Mouse (Mus musculus) embryonic facial prominence, embryonic 11.5 days (tissue): ENCODE results near the gene Cadm1. TPM values are rescaled to one million over a fixed set of nuclear protein-coding genes. Genes with fewer than 3 reads are reported as not detected.

Experiments
- ATAC-seq: fragments of 200-750 bp; cut with Nextera tagmentation; replicated peaks from 2 replicates; pipeline ENCODE4 v1.8.0; 2017; ENCODE audit warnings: low read depth; ENCODE audit not compliant: insufficient number of reproducible peaks, low FRiP score, low TSS enrichment
- DNase-seq: peaks from one replicate; pipeline ENCODE4 v3.0.0-alpha.2; 2015; ENCODE audit warnings: low spot score
- H3K27ac ChIP-seq: fragments of 300-500 bp; sonication (generic); replicated peaks from 2 replicates; pipeline ENCODE4 v1.5.1; 2014; ENCODE audit warnings: mild to moderate bottlenecking, low read depth, low read length, control low read depth
- H3K27me3 ChIP-seq: fragments of 300-500 bp; sonication (generic); 2 replicates; pipeline ENCODE4 v1.6.1; 2014; ENCODE audit warnings: mild to moderate bottlenecking, low read length, moderate library complexity, mixed read lengths; ENCODE audit not compliant: control insufficient read depth, insufficient read depth
- H3K36me3 ChIP-seq: fragments of 300-500 bp; sonication (generic); replicated peaks from 2 replicates; pipeline ENCODE4 v1.6.1; 2014; ENCODE audit warnings: low read depth, mild to moderate bottlenecking, low read length, moderate library complexity, mixed read lengths; ENCODE audit not compliant: control insufficient read depth, insufficient read depth
- H3K4me1 ChIP-seq: fragments of 300-500 bp; sonication (generic); 2 replicates; pipeline ENCODE4 v1.6.1; 2014; ENCODE audit warnings: low read length, mixed read lengths; ENCODE audit not compliant: control insufficient read depth, insufficient read depth
- H3K4me2 ChIP-seq: fragments of 300-500 bp; sonication (generic); 2 replicates; pipeline ENCODE4 v1.6.1; 2014; ENCODE audit warnings: low read depth, mild to moderate bottlenecking, control low read depth, low read length, moderate library complexity
- H3K4me3 ChIP-seq: fragments of 300-500 bp; sonication (generic); 2 replicates; pipeline ENCODE4 v1.5.1; 2014; ENCODE audit warnings: low read depth, low read length, control low read depth
- H3K9ac ChIP-seq: fragments of 300-500 bp; sonication (generic); replicated peaks from 2 replicates; pipeline ENCODE4 v1.6.1; 2014; ENCODE audit warnings: mild to moderate bottlenecking, control low read depth, low read length
- H3K9me3 ChIP-seq: fragments of 300-500 bp; sonication (generic); replicated peaks from 2 replicates; pipeline ENCODE4 v1.6.1; 2016; ENCODE audit warnings: mild to moderate bottlenecking, low read length, inconsistent platforms, mixed read lengths; ENCODE audit not compliant: control insufficient read depth
- WGBS: fragments of 180-500 bp; shearing (Covaris S2); extraction: QIAGEN DNeasy Blood & Tissue Kit; methylation state at CpG from one replicate; pipeline ENCODE4 v1.1.7; 2014; 5-methylcytosine and 5-hydroxymethylcytosine counted together
- polyA plus RNA-seq: library from polyadenylated mRNA; unstranded; fragments of >200 nt; fragmentation: Nextera tagmentation; extraction: Ambion mirVana; gene quantifications from 2 replicates; pipeline ENCODE4 v1.2.1, GENCODE M21; 2014

The Cadm1 gene
- polyA plus RNA-seq, 1 experiment from 2014 or later: 99.3 TPM

GRCm38 (mm10) chr9:47739276-47739675, 209.3 kb downstream of the Cadm1 start:
- no peak overlapping the region for H3K9ac ChIP-seq
- WGBS: 15% methylated on average over 7 of the region's 7 CpGs

GRCm38 (mm10) chr9:47741751-47742150, 211.8 kb downstream of the Cadm1 start:
- H3K4me2 ChIP-seq: no peak overlapping the region
- ATAC-seq: no peak

More at GRCm38 (mm10) chr9:47739276-47739675, 209.3 kb downstream of the Cadm1 start:
- Histone ChIP-seq H3K9me3 (no peaks in the 10 kb centered on the region), H3K27ac (no peak overlapping the region), H3K4me1 (no peaks in the 10 kb centered on the region), H3K4me3 (no peak overlapping the region), H3K4me2 (no peak overlapping the region), H3K27me3 (no peaks in the 10 kb centered on the region), H3K36me3 (no peaks in the 10 kb centered on the region)
- DNase-seq (peak; percentile 11), ATAC-seq (no peak)

GRCm38 (mm10) chr9:47744916-47745315, 214.9 kb downstream of the Cadm1 start:
- H3K9me3 ChIP-seq: no peaks in the 10 kb centered on the region
- no peak for DNase-seq
- no peak for ATAC-seq
- H3K27me3 ChIP-seq: no peaks in the 10 kb centered on the region
- H3K4me1 ChIP-seq: no peaks in the 10 kb centered on the region
- 88% methylated on average over 3 of the region's 3 CpGs for WGBS
- no peak overlapping the region for H3K4me2 ChIP-seq
- H3K4me3 ChIP-seq: no peak overlapping the region
- H3K9ac ChIP-seq: no peak overlapping the region
- no peak overlapping the region for H3K27ac ChIP-seq
- no peaks in the 10 kb centered on the region for H3K36me3 ChIP-seq

More at GRCm38 (mm10) chr9:47741751-47742150, 211.8 kb downstream of the Cadm1 start:
- WGBS: 93% methylated on average over 3 of the region's 3 CpGs
- no peaks in the 10 kb centered on the region for H3K36me3 ChIP-seq
- H3K4me3 ChIP-seq: no peak overlapping the region
- no peak for DNase-seq
- no peaks in the 10 kb centered on the region for H3K27me3 ChIP-seq
- H3K9me3 ChIP-seq: no peaks in the 10 kb centered on the region
- no peaks in the 10 kb centered on the region for H3K4me1 ChIP-seq
- H3K27ac ChIP-seq: no peak overlapping the region
- H3K9ac ChIP-seq: no peak overlapping the region

- no peaks in the 10 kb centered on the region for H3K4me1 ChIP-seq
- H3K9me3 ChIP-seq: no peaks in the 10 kb centered on the region
- H3K4me2 ChIP-seq: no peak overlapping the region
- H3K9ac ChIP-seq: no peak overlapping the region
- WGBS: 81% methylated on average over 7 of the region's 7 CpGs
- ATAC-seq (no peak), DNase-seq (no peak)
- H3K27ac ChIP-seq: no peak overlapping the region
- no peaks in the 10 kb centered on the region for H3K36me3 ChIP-seq
- H3K4me3 ChIP-seq: no peak overlapping the region
- no peaks in the 10 kb centered on the region for H3K27me3 ChIP-seq
Measured at GRCm38 (mm10) chr9:47745716-47746115, 215.7 kb downstream of the Cadm1 start.

GRCm38 (mm10) chr9:47749160-47749559, 219.2 kb downstream of the Cadm1 start:
- Histone ChIP-seq H3K9me3 (no peaks in the 10 kb centered on the region), H3K36me3 (no peaks in the 10 kb centered on the region), H3K9ac (no peak overlapping the region), H3K27me3 (no peaks in the 10 kb centered on the region), H3K4me1 (peaks cover 3% of the 10 kb centered on the region; the same call in 1 of the 2 replicates), H3K27ac (no peak overlapping the region), H3K4me2 (no peak overlapping the region), H3K4me3 (no peak overlapping the region)
- ATAC-seq (no peak), DNase-seq (no peak)
- 89% methylated on average over 5 of the region's 5 CpGs for WGBS

- WGBS: 23% methylated on average over 5 of the region's 5 CpGs
- no peak overlapping the region for H3K27ac ChIP-seq
- peak; percentile 77 for DNase-seq
Measured at GRCm38 (mm10) chr9:47752516-47752915, 222.5 kb downstream of the Cadm1 start.

GRCm38 (mm10) chr9:47753127-47753526, 223.2 kb downstream of the Cadm1 start:
- Histone ChIP-seq H3K27ac (no peak overlapping the region), H3K4me2 (no peak overlapping the region), H3K9ac (no peak overlapping the region), H3K9me3 (no peaks in the 10 kb centered on the region), H3K36me3 (no peaks in the 10 kb centered on the region), H3K4me3 (no peak overlapping the region), H3K4me1 (peaks cover 8% of the 10 kb centered on the region), H3K27me3 (no peaks in the 10 kb centered on the region)
- ATAC-seq: no peak
- 76% methylated on average over 7 of the region's 7 CpGs for WGBS
- DNase-seq: no peak

More at GRCm38 (mm10) chr9:47752516-47752915, 222.5 kb downstream of the Cadm1 start:
- no peak overlapping the region for H3K4me2 ChIP-seq
- no peaks in the 10 kb centered on the region for H3K36me3 ChIP-seq
- no peaks in the 10 kb centered on the region for H3K9me3 ChIP-seq
- H3K9ac ChIP-seq: no peak overlapping the region; the same call in 1 of the 2 replicates
- H3K4me3 ChIP-seq: no peak overlapping the region
- no peaks in the 10 kb centered on the region for H3K27me3 ChIP-seq
- no peak for ATAC-seq
- H3K4me1 ChIP-seq: peaks cover 8% of the 10 kb centered on the region

- no peaks in the 10 kb centered on the region for H3K27me3 ChIP-seq
- 66% methylated on average over 12 of the region's 12 CpGs for WGBS
- no peak for ATAC-seq
- H3K36me3 ChIP-seq: no peaks in the 10 kb centered on the region
- DNase-seq: no peak
- no peaks in the 10 kb centered on the region for H3K9me3 ChIP-seq
- H3K9ac ChIP-seq: no peak overlapping the region
- H3K4me3 ChIP-seq: no peak overlapping the region
- H3K4me1 ChIP-seq: peaks cover 8% of the 10 kb centered on the region
- H3K27ac ChIP-seq: no peak overlapping the region
- no peak overlapping the region for H3K4me2 ChIP-seq
Measured at GRCm38 (mm10) chr9:47755119-47755518, 225.1 kb downstream of the Cadm1 start.
